Mouse (Mus musculus): Measurements from ENCODE around the gene Dyrk2. TPM values are rescaled to one million over a fixed set of nuclear protein-coding genes. Genes with fewer than 3 reads are reported as not detected.

Dyrk2 gene
- polyA plus RNA-seq, 1 experiment from 2014 or later, result 12.3 TPM

- ATAC-seq, result peak; percentile 89
- Histone ChIP-seq H3K4me2 (ENCODE audit: low read length) (peak overlapping the region; percentile 97), H3K9ac (ENCODE audit: low read depth, low read length) (peak overlapping the region; percentile 99), H3K4me1 (ENCODE audit: control insufficient read depth, insufficient read depth, low read length) (peaks cover 36% of the 10 kb centered on the region), H3K9me3 (replicated peaks; ENCODE audit: control insufficient read depth, low read length, poor library complexity, severe bottlenecking) (no peaks in the 10 kb centered on the region), H3K27me3 (ENCODE audit: control insufficient read depth, insufficient read depth, low read depth, low read length) (no peaks in the 10 kb centered on the region), H3K27ac (ENCODE audit: low read length) (peak overlapping the region; percentile 97), H3K36me3 (ENCODE audit: control insufficient read depth, insufficient read depth, low read length) (no peaks in the 10 kb centered on the region), H3K4me3 (ENCODE audit: low read depth, low read length) (peak overlapping the region; percentile 56)
- under 1% methylated on average over 83 of the region's 130 CpGs for WGBS
Measured at GRCm38 (mm10) chr10:118868601-118869590, 1.1 kb downstream of the Dyrk2 start.

- no peaks in the 10 kb centered on the region for H3K27me3 ChIP-seq (ENCODE audit: control insufficient read depth, insufficient read depth, low read depth, low read length)
- H3K9ac ChIP-seq (ENCODE audit: low read depth, low read length), result peak overlapping the region; percentile 99
- H3K4me2 ChIP-seq (ENCODE audit: low read length), result peak overlapping the region; percentile 97
- H3K27ac ChIP-seq (ENCODE audit: low read length), result peak overlapping the region; percentile 97
- no peaks in the 10 kb centered on the region for H3K9me3 ChIP-seq (replicated peaks; ENCODE audit: control insufficient read depth, low read length, poor library complexity, severe bottlenecking)
- H3K4me1 ChIP-seq (ENCODE audit: control insufficient read depth, insufficient read depth, low read length), result peaks cover 36% of the 10 kb centered on the region
- ATAC-seq, result peak; percentile 29
- no peaks in the 10 kb centered on the region for H3K36me3 ChIP-seq (ENCODE audit: control insufficient read depth, insufficient read depth, low read length)
- H3K4me3 ChIP-seq (ENCODE audit: low read depth, low read length), result peak overlapping the region; percentile 56
- WGBS, result under 1% methylated on average over 34 of the region's 62 CpGs
Measured at GRCm38 (mm10) chr10:118867896-118868600, 2.0 kb downstream of the Dyrk2 start.

- Histone ChIP-seq H3K4me2 (ENCODE audit: low read length) (peak overlapping the region; percentile 97), H3K27ac (ENCODE audit: low read length) (peak overlapping the region; percentile 97), H3K9ac (ENCODE audit: low read depth, low read length) (peak overlapping the region; percentile 99), H3K4me3 (ENCODE audit: low read depth, low read length) (peak overlapping the region; percentile 56), H3K4me1 (ENCODE audit: control insufficient read depth, insufficient read depth, low read length) (peaks cover 38% of the 10 kb centered on the region), H3K27me3 (ENCODE audit: control insufficient read depth, insufficient read depth, low read depth, low read length) (no peaks in the 10 kb centered on the region), H3K36me3 (ENCODE audit: control insufficient read depth, insufficient read depth, low read length) (peaks cover 6% of the 10 kb centered on the region; the same call in 1 of the 2 replicates), H3K9me3 (replicated peaks; ENCODE audit: control insufficient read depth, low read length, poor library complexity, severe bottlenecking) (no peaks in the 10 kb centered on the region)
- WGBS, result 7% methylated on average over 16 of the region's 16 CpGs
- ATAC-seq, result no peak
Measured at GRCm38 (mm10) chr10:118867304-118867895, 2.6 kb downstream of the Dyrk2 start.

- Histone ChIP-seq H3K4me3 (ENCODE audit: low read depth, low read length) (no peak overlapping the region), H3K27me3 (ENCODE audit: control insufficient read depth, insufficient read depth, low read depth, low read length) (no peaks in the 10 kb centered on the region), H3K36me3 (ENCODE audit: control insufficient read depth, insufficient read depth, low read length) (peaks cover 31% of the 10 kb centered on the region), H3K4me1 (ENCODE audit: control insufficient read depth, insufficient read depth, low read length) (peaks cover 32% of the 10 kb centered on the region), H3K4me2 (ENCODE audit: low read length) (no peak overlapping the region), H3K9me3 (replicated peaks; ENCODE audit: control insufficient read depth, low read length, poor library complexity, severe bottlenecking) (peaks cover 6% of the 10 kb centered on the region; the same call in 1 of the 2 replicates), H3K27ac (ENCODE audit: low read length) (no peak overlapping the region), H3K9ac (ENCODE audit: low read depth, low read length) (no peak overlapping the region)
- no peak for ATAC-seq
- 89% methylated on average over 7 of the region's 7 CpGs for WGBS
Measured at GRCm38 (mm10) chr10:118864976-118865375, 5.0 kb downstream of the Dyrk2 start.

- peaks cover 43% of the 10 kb centered on the region for H3K36me3 ChIP-seq (ENCODE audit: control insufficient read depth, insufficient read depth, low read length)
- 84% methylated on average over 8 of the region's 8 CpGs for WGBS
Measured at GRCm38 (mm10) chr10:118863611-118864010, 6.4 kb downstream of the Dyrk2 start.

GRCm38 (mm10) chr10:118862233-118862632 lies 7.8 kb downstream of the Dyrk2 start:
- peaks cover 49% of the 10 kb centered on the region for H3K36me3 ChIP-seq (ENCODE audit: control insufficient read depth, insufficient read depth, low read length)
- no peak overlapping the region for H3K4me2 ChIP-seq (ENCODE audit: low read length)
- peaks cover 11% of the 10 kb centered on the region; the same call in 1 of the 2 replicates for H3K9me3 ChIP-seq (replicated peaks; ENCODE audit: control insufficient read depth, low read length, poor library complexity, severe bottlenecking)
- H3K9ac ChIP-seq (ENCODE audit: low read depth, low read length), result no peak overlapping the region
- no peak overlapping the region for H3K4me3 ChIP-seq (ENCODE audit: low read depth, low read length)
- no peaks in the 10 kb centered on the region for H3K27me3 ChIP-seq (ENCODE audit: control insufficient read depth, insufficient read depth, low read depth, low read length)
- H3K27ac ChIP-seq (ENCODE audit: low read length), result no peak overlapping the region
- peaks cover 30% of the 10 kb centered on the region for H3K4me1 ChIP-seq (ENCODE audit: control insufficient read depth, insufficient read depth, low read length)
- no peak for ATAC-seq
- WGBS, result 90% methylated on average over 4 of the region's 4 CpGs

More at GRCm38 (mm10) chr10:118863611-118864010, 6.4 kb downstream of the Dyrk2 start:
- H3K27me3 ChIP-seq (ENCODE audit: control insufficient read depth, insufficient read depth, low read depth, low read length), result no peaks in the 10 kb centered on the region
- H3K9me3 ChIP-seq (replicated peaks; ENCODE audit: control insufficient read depth, low read length, poor library complexity, severe bottlenecking), result peaks cover 11% of the 10 kb centered on the region; the same call in 1 of the 2 replicates
- ATAC-seq, result no peak
- H3K4me1 ChIP-seq (ENCODE audit: control insufficient read depth, insufficient read depth, low read length), result peaks cover 32% of the 10 kb centered on the region
- no peak overlapping the region for H3K4me2 ChIP-seq (ENCODE audit: low read length)
- no peak overlapping the region for H3K4me3 ChIP-seq (ENCODE audit: low read depth, low read length)
- H3K27ac ChIP-seq (ENCODE audit: low read length), result no peak overlapping the region
- H3K9ac ChIP-seq (ENCODE audit: low read depth, low read length), result no peak overlapping the region

GRCm38 (mm10) chr10:118861234-118862025 lies 8.6 kb downstream of the Dyrk2 start:
- Histone ChIP-seq H3K4me2 (ENCODE audit: low read length) (no peak overlapping the region), H3K36me3 (ENCODE audit: control insufficient read depth, insufficient read depth, low read length) (peaks cover 54% of the 10 kb centered on the region), H3K27ac (ENCODE audit: low read length) (no peak overlapping the region), H3K4me3 (ENCODE audit: low read depth, low read length) (no peak overlapping the region), H3K9ac (ENCODE audit: low read depth, low read length) (no peak overlapping the region), H3K27me3 (ENCODE audit: control insufficient read depth, insufficient read depth, low read depth, low read length) (no peaks in the 10 kb centered on the region), H3K9me3 (replicated peaks; ENCODE audit: control insufficient read depth, low read length, poor library complexity, severe bottlenecking) (peaks cover 11% of the 10 kb centered on the region; the same call in 1 of the 2 replicates), H3K4me1 (ENCODE audit: control insufficient read depth, insufficient read depth, low read length) (peaks cover 22% of the 10 kb centered on the region)
- WGBS, result 97% methylated on average over 11 of the region's 11 CpGs
- ATAC-seq, result no peak

- ATAC-seq, result no peak
- Histone ChIP-seq H3K4me1 (ENCODE audit: control insufficient read depth, insufficient read depth, low read length) (peaks cover 7% of the 10 kb centered on the region; the same call in 1 of the 2 replicates), H3K36me3 (ENCODE audit: control insufficient read depth, insufficient read depth, low read length) (peaks cover 54% of the 10 kb centered on the region), H3K4me2 (ENCODE audit: low read length) (no peak overlapping the region), H3K27ac (ENCODE audit: low read length) (no peak overlapping the region), H3K4me3 (ENCODE audit: low read depth, low read length) (no peak overlapping the region), H3K9ac (ENCODE audit: low read depth, low read length) (no peak overlapping the region), H3K27me3 (ENCODE audit: control insufficient read depth, insufficient read depth, low read depth, low read length) (no peaks in the 10 kb centered on the region), H3K9me3 (replicated peaks; ENCODE audit: control insufficient read depth, low read length, poor library complexity, severe bottlenecking) (peaks cover 11% of the 10 kb centered on the region; the same call in 1 of the 2 replicates)
- WGBS, result 96% methylated on average over 21 of the region's 21 CpGs
Measured at GRCm38 (mm10) chr10:118859655-118860054, 10.4 kb downstream of the Dyrk2 start.
